Mouse (Mus musculus) gastrocnemius, postnatal 14 days (tissue): Measurements from ENCODE around the gene Calml3. TPM values are rescaled to one million over a fixed set of nuclear protein-coding genes. Genes with fewer than 3 reads are reported as not detected.
"Not testable (repeated sequence)": the region's sequence is repeated elsewhere in the genome, so short reads cannot be mapped to it uniquely, and the experiment has no call there.

ENCODE experiments used
- DNase-seq: peaks from one replicate; pipeline ENCODE4 v3.0.0; 2021; ENCODE audit warnings: mixed read lengths
- intact Hi-C: fragments of 180-260 bp; cut with DNase I; formaldehyde crosslinking; loops from one replicate; pipeline ENCODE4 v1.15.1; 2025; ENCODE audit warnings: low total_unique reads
- long read RNA-seq, 2 experiments: library from polyadenylated mRNA; stranded (forward); transcript quantifications; one replicate each; pipeline ENCODE4 v2.0.0; 2021
- total RNA-seq, 2 experiments: library from RNA; stranded (reverse); gene quantifications; 2 replicates each; pipeline ENCODE4 v1.2.3; 2021

The Calml3 gene
- total RNA-seq: not detected
- long read RNA-seq, experiment 1: 0 reads
- long read RNA-seq, experiment 2: 0 reads

GRCm38 (mm10) chr13:3804186-3804585, at the start of gene Calml3:
TSS of gene Calml3 (minus strand) at chr13:3804316.
- intact Hi-C loops: no loop called here
- no peak for DNase-seq

GRCm38 (mm10) chr13:3850330-3850729, 46.2 kb upstream of the Calml3 start:
- intact Hi-C loops: no loop called here
- DNase-seq: no peak

GRCm38 (mm10) chr13:3840662-3841061, 36.5 kb upstream of the Calml3 start:
- intact Hi-C loops, DNase-seq: not testable (repeated sequence)

- DNase-seq, intact Hi-C loops: not testable (repeated sequence)
Measured at GRCm38 (mm10) chr13:3837312-3837807, 33.2 kb upstream of the Calml3 start, which contains the start of gene Calm4. TSS of gene Calm4 (plus strand) at chr13:3837757.

GRCm38 (mm10) chr13:3833644-3834043, 29.5 kb upstream of the Calml3 start:
- intact Hi-C loops, DNase-seq: not testable (repeated sequence)

- DNase-seq: no peak
- intact Hi-C loops: no loop called here
Measured at GRCm38 (mm10) chr13:3832450-3832849, 28.3 kb upstream of the Calml3 start.

- DNase-seq: no peak
- intact Hi-C loops: no loop called here
Measured at GRCm38 (mm10) chr13:3831994-3832393, 27.9 kb upstream of the Calml3 start.

- intact Hi-C loops: no loop called here
- DNase-seq: no peak
Measured at GRCm38 (mm10) chr13:3831546-3831945, 27.4 kb upstream of the Calml3 start.

GRCm38 (mm10) chr13:3825726-3826125, 21.6 kb upstream of the Calml3 start:
- intact Hi-C loops: no loop called here
- DNase-seq: no peak

- intact Hi-C loops: no loop called here
- no peak for DNase-seq
Measured at GRCm38 (mm10) chr13:3822105-3822504, 18.0 kb upstream of the Calml3 start.

- DNase-seq: no peak
- intact Hi-C loops: no loop called here
Measured at GRCm38 (mm10) chr13:3818740-3819076, 14.6 kb upstream of the Calml3 start.

- intact Hi-C loops: no loop called here
- no peak for DNase-seq
Measured at GRCm38 (mm10) chr13:3818012-3818739, 14.1 kb upstream of the Calml3 start.

- no peak for DNase-seq
- intact Hi-C loops: no loop called here
Measured at GRCm38 (mm10) chr13:3807131-3807827, 3.2 kb upstream of the Calml3 start.

- intact Hi-C loops: no loop called here
- no peak for DNase-seq
Measured at GRCm38 (mm10) chr13:3805638-3806037, 1.5 kb upstream of the Calml3 start.

GRCm38 (mm10) chr13:3805132-3805531, 1.0 kb upstream of the Calml3 start:
- no peak for DNase-seq

GRCm38 (mm10) chr13:3799386-3799785, 4.7 kb downstream of the Calml3 start:
- no peak for DNase-seq
- intact Hi-C loops: no loop called here

More at GRCm38 (mm10) chr13:3805132-3805531, 1.0 kb upstream of the Calml3 start:
- intact Hi-C loops: no loop called here

- no peak for DNase-seq
- intact Hi-C loops: no loop called here
Measured at GRCm38 (mm10) chr13:3798751-3799150, 5.4 kb downstream of the Calml3 start.

- intact Hi-C loops: no loop called here
- DNase-seq: no peak
Measured at GRCm38 (mm10) chr13:3796649-3797048, 7.5 kb downstream of the Calml3 start.

- no peak for DNase-seq
- intact Hi-C loops: no loop called here
Measured at GRCm38 (mm10) chr13:3789531-3789930, 14.6 kb downstream of the Calml3 start.

GRCm38 (mm10) chr13:3788588-3788987, 15.5 kb downstream of the Calml3 start:
- intact Hi-C loops: no loop called here
- DNase-seq: no peak

GRCm38 (mm10) chr13:3787644-3788043, 16.5 kb downstream of the Calml3 start:
- DNase-seq: no peak
- intact Hi-C loops: no loop called here
